Comparison of ENCODE assay signal across 9 mouse cellular contexts in genomic region chr5:52411567-52411966, GRCm38 (mm10). TPM values are rescaled to one million over a fixed set of nuclear protein-coding genes. Genes with fewer than 3 reads are reported as not detected.
DNase-seq lines count a peak whose midpoint lies in the region; ATAC-seq and TF ChIP-seq lines count a peak whose summit lies in the region.
"Had no signal": no experiment of that assay in that cellular context is flagged by ENCODE, and none has a peak within 500 bp of the region (broad histone marks: within the 10 kb centered on the region; RNA-seq: fewer than 3 reads in every experiment).

No protein-coding gene starts in this region.

- H3K27ac ChIP-seq in hindbrain, embryonic 10.5 days, result no peak overlapping the region
- H3K27ac ChIP-seq in hindbrain, embryonic 13.5 days, result no peak overlapping the region
- no peak overlapping the region for H3K27ac ChIP-seq in stomach, embryonic 14.5 days (ENCODE audit: low read length)
- H3K27ac ChIP-seq in forebrain, postnatal 0 days (ENCODE audit: low read depth, low read length), result no peak overlapping the region
- H3K27ac ChIP-seq: neural tube, embryonic 12.5 days had no signal

- 55% methylated on average over 3 of the region's 3 CpGs for whole genome bisulfite sequencing in hindbrain, embryonic 10.5 days
- 68% methylated on average over 3 of the region's 3 CpGs for WGBS in hindbrain, embryonic 13.5 days
- 55% methylated on average over 3 of the region's 3 CpGs for WGBS in stomach, embryonic 14.5 days
- 72% methylated on average over 3 of the region's 3 CpGs for WGBS in forebrain, postnatal 0 days

- H3K27me3 ChIP-seq in hindbrain, embryonic 10.5 days (ENCODE audit: insufficient read depth, poor library complexity, severe bottlenecking), result no peaks in the 10 kb centered on the region
- no peaks in the 10 kb centered on the region for H3K27me3 ChIP-seq in hindbrain, embryonic 13.5 days
- H3K27me3 ChIP-seq in stomach, embryonic 14.5 days (ENCODE audit: control insufficient read depth, insufficient read depth, low read length), result no peaks in the 10 kb centered on the region
- no peaks in the 10 kb centered on the region for H3K27me3 ChIP-seq in forebrain, postnatal 0 days (ENCODE audit: insufficient read depth, low read length)
- H3K27me3 ChIP-seq: neural tube, embryonic 12.5 days had no signal

- no peak overlapping the region for H3K4me3 ChIP-seq in hindbrain, embryonic 10.5 days
- no peak overlapping the region for H3K4me3 ChIP-seq in hindbrain, embryonic 13.5 days
- H3K4me3 ChIP-seq in stomach, embryonic 14.5 days (ENCODE audit: low read depth, low read length), result no peak overlapping the region
- H3K4me3 ChIP-seq in forebrain, postnatal 0 days (ENCODE audit: low read depth, low read length), result no peak overlapping the region
- H3K4me3 ChIP-seq: neural tube, embryonic 12.5 days had no signal

- H3K4me1 ChIP-seq in hindbrain, embryonic 10.5 days (replicated peaks), result peaks cover 7% of the 10 kb centered on the region
- peaks cover 20% of the 10 kb centered on the region for H3K4me1 ChIP-seq in hindbrain, embryonic 13.5 days (replicated peaks)
- peaks cover 3% of the 10 kb centered on the region; the same call in 1 of the 2 replicates for H3K4me1 ChIP-seq in stomach, embryonic 14.5 days (ENCODE audit: control insufficient read depth, insufficient read depth, low read length)
- no peaks in the 10 kb centered on the region for H3K4me1 ChIP-seq in forebrain, postnatal 0 days (ENCODE audit: insufficient read depth)
- H3K4me1 ChIP-seq: neural tube, embryonic 12.5 days had no signal

- ATAC-seq in hindbrain, embryonic 13.5 days (ENCODE audit: low FRiP score), result no peak
- peak; percentile 50; the same call in 1 of the 2 replicates for ATAC-seq in stomach, embryonic 14.5 days (ENCODE audit: insufficient number of reproducible peaks, insufficient read depth, low FRiP score, low read depth)
- no peak for ATAC-seq in forebrain, postnatal 0 days

- H3K36me3 ChIP-seq in hindbrain, embryonic 10.5 days, result no peaks in the 10 kb centered on the region
- H3K36me3 ChIP-seq in hindbrain, embryonic 13.5 days, result no peaks in the 10 kb centered on the region
- H3K36me3 ChIP-seq in stomach, embryonic 14.5 days (ENCODE audit: control insufficient read depth, insufficient read depth, low read length), result no peaks in the 10 kb centered on the region
- H3K36me3 ChIP-seq in forebrain, postnatal 0 days (ENCODE audit: insufficient read depth), result no peaks in the 10 kb centered on the region
- H3K36me3 ChIP-seq: neural tube, embryonic 12.5 days had no signal

- peak; percentile 41 for DNase-seq in hindbrain, embryonic 10.5 days (ENCODE audit: low spot score)
- peak; percentile 55 for DNase-seq in testis, postnatal 10 days (ENCODE audit: low spot score)
- no peak for DNase-seq in testis, postnatal 14 days (ENCODE audit: low spot score)
- peak; percentile 52 for DNase-seq in hindlimb bud, embryonic 11.5 days (ENCODE audit: extremely low spot score, low read depth, low spot score)
- DNase-seq in layer of hippocampus, adult 9-10 months (ENCODE audit: low spot score), result no peak
- no peak for DNase-seq in forebrain, postnatal 0 days

- H3K9me3 ChIP-seq in hindbrain, embryonic 10.5 days, result no peaks in the 10 kb centered on the region
- 0 out of 2 replicates have a peak, but pooled peaks cover 6% of the 10 kb centered on the region for H3K9me3 ChIP-seq in hindbrain, embryonic 13.5 days
- H3K9me3 ChIP-seq in stomach, embryonic 14.5 days (ENCODE audit: control insufficient read depth, low read depth, low read length), result no peaks in the 10 kb centered on the region
- no peaks in the 10 kb centered on the region for H3K9me3 ChIP-seq in forebrain, postnatal 0 days (ENCODE audit: low read length)

- no peak overlapping the region for H3K4me2 ChIP-seq in hindbrain, embryonic 13.5 days
- no peak overlapping the region for H3K4me2 ChIP-seq in stomach, embryonic 14.5 days (replicated peaks; ENCODE audit: low read depth, low read length)
- H3K4me2 ChIP-seq in forebrain, postnatal 0 days (ENCODE audit: low read depth), result no peak overlapping the region
- H3K4me2 ChIP-seq: neural tube, embryonic 12.5 days had no signal

- TF ChIP-seq CTCF in forebrain, postnatal 0 days (IDR thresholded peaks at IDR 0.05; ENCODE audit: low read depth), result no peak

- no peak overlapping the region for H3K9ac ChIP-seq in hindbrain, embryonic 13.5 days
- H3K9ac ChIP-seq in stomach, embryonic 14.5 days (replicated peaks; ENCODE audit: low read depth, low read length), result no peak overlapping the region
- no peak overlapping the region for H3K9ac ChIP-seq in forebrain, postnatal 0 days
- H3K9ac ChIP-seq: neural tube, embryonic 12.5 days had no signal

RNA-seq across cellular contexts. Expression of gene Sod3, which starts 48.0 kb away (rescaled TPM):
- 1.5 and 2.0 TPM in 2 replicates for polyA plus RNA-seq in hindbrain, embryonic 10.5 days (2016; fragmentation: Nextera tagmentation; extraction: Ambion mirVana)
- polyA plus RNA-seq in hindbrain, embryonic 13.5 days (2015; fragmentation: Nextera tagmentation; extraction: Ambion mirVana), result 1.2 TPM in 2 replicates
- polyA plus RNA-seq in stomach, embryonic 14.5 days (2014; fragmentation: Nextera tagmentation; extraction: Ambion mirVana), result 0.46 and 0.77 TPM in 2 replicates
- 1.8 and 2.0 TPM in 2 replicates for total RNA-seq in forebrain, postnatal 0 days (2014; rRNA removed)
- 3.5 and 4.2 TPM in 2 replicates for polyA plus RNA-seq in forebrain, postnatal 0 days (2015; fragmentation: Nextera tagmentation; extraction: Ambion mirVana)

RNA-seq across cellular contexts. Expression of gene Ccdc149, which starts 59.8 kb away (rescaled TPM):
- polyA plus RNA-seq in hindbrain, embryonic 10.5 days (2016; fragmentation: Nextera tagmentation; extraction: Ambion mirVana), result 2.3 and 2.5 TPM in 2 replicates
- 9.1 and 10.2 TPM in 2 replicates for polyA plus RNA-seq in hindbrain, embryonic 13.5 days (2015; fragmentation: Nextera tagmentation; extraction: Ambion mirVana)
- 3.4 and 4.3 TPM in 2 replicates for polyA plus RNA-seq in stomach, embryonic 14.5 days (2014; fragmentation: Nextera tagmentation; extraction: Ambion mirVana)
- 16.1 and 21.4 TPM in 2 replicates for total RNA-seq in forebrain, postnatal 0 days (2014; rRNA removed)
- polyA plus RNA-seq in forebrain, postnatal 0 days (2015; fragmentation: Nextera tagmentation; extraction: Ambion mirVana), result 13.4 and 16.0 TPM in 2 replicates

Comparison
In these comparisons a context has a peak if more than half of its experiments do, and no peak if none do; other contexts are left out.
1. DNase-seq: peak in hindbrain, embryonic 10.5 days (single experiment), testis, postnatal 10 days (single experiment) and hindlimb bud, embryonic 11.5 days (single experiment); none in testis, postnatal 14 days (single experiment), layer of hippocampus, adult 9-10 months (single experiment) and forebrain, postnatal 0 days (single experiment).